Mouse (Mus musculus) MEL (cell line): Measurements from ENCODE around the gene Uevld. TPM values are rescaled to one million over a fixed set of nuclear protein-coding genes. Genes with fewer than 3 reads are reported as not detected.
A peak's percentile ranks its signal among the peaks of the same experiment; 100 is the strongest.

Source experiments
- DNase-seq: peaks from one replicate; pipeline ENCODE4 v3.0.0; 2011; ENCODE audit warnings: low read depth, low spot score
- H3K27ac ChIP-seq: 2 replicates; pipeline ENCODE4 v1.5.1; 2012; ENCODE audit warnings: low read depth, mild to moderate bottlenecking, control low read depth, low read length, moderate library complexity; ENCODE audit not compliant: control insufficient read depth
- H3K27me3 ChIP-seq, 2 experiments: fragments of 150-350 bp in 1 of 2; sonication (generic) in 1 of 2; 2 replicates each; pipeline ENCODE4 v1.6.1; 2012; ENCODE audit warnings: low read length in 2 of 2, mild to moderate bottlenecking in 2 of 2, improper control_type of control experiment in 1 of 2, moderate library complexity in 1 of 2; ENCODE audit not compliant: insufficient read depth in 2 of 2, control insufficient read depth in 1 of 2
- H3K36me3 ChIP-seq, 2 experiments: 2 replicates each; pipeline ENCODE4 v1.6.1; 2012 to 2014; ENCODE audit warnings: low read length in 2 of 2, improper control_type of control experiment in 1 of 2, inconsistent platforms in 1 of 2, mild to moderate bottlenecking in 1 of 2; ENCODE audit not compliant: insufficient read depth in 2 of 2, control insufficient read depth in 1 of 2
- H3K4me1 ChIP-seq, 2 experiments: fragments of 150-350 bp in 1 of 2; sonication (generic) in 1 of 2; 2 replicates each; pipeline ENCODE4 v1.6.1; 2012; ENCODE audit warnings: low read length in 2 of 2, improper control_type of control experiment in 1 of 2, mild to moderate bottlenecking in 1 of 2; ENCODE audit not compliant: insufficient read depth in 2 of 2, control insufficient read depth in 1 of 2
- H3K4me3 ChIP-seq, 2 experiments: fragments of 150-350 bp in 1 of 2; sonication (generic) in 1 of 2; 2 replicates each; pipeline ENCODE4 v1.5.1; 2012; ENCODE audit warnings: low read depth in 2 of 2, low read length in 2 of 2, mild to moderate bottlenecking in 2 of 2, moderate library complexity in 2 of 2, control low read depth in 1 of 2, improper control_type of control experiment in 1 of 2; ENCODE audit not compliant: control insufficient read depth in 1 of 2, insufficient read depth in 1 of 2
- H3K79me2 ChIP-seq: 2 replicates; pipeline ENCODE4 v1.6.1; 2012; ENCODE audit warnings: mild to moderate bottlenecking, low read length, moderate library complexity; ENCODE audit not compliant: control insufficient read depth, poor library complexity, insufficient read depth
- H3K9ac ChIP-seq: 2 replicates; pipeline ENCODE4 v1.6.1; 2012; ENCODE audit warnings: low read depth, mild to moderate bottlenecking, control low read depth, low read length, moderate library complexity; ENCODE audit not compliant: control insufficient read depth, poor library complexity, severe bottlenecking
- H3K9me3 ChIP-seq: fragments of 150-350 bp; sonication (generic); replicated peaks from 2 replicates; pipeline ENCODE4 v1.6.1; 2012; ENCODE audit warnings: mild to moderate bottlenecking, low read length, improper control_type of control experiment, moderate library complexity; ENCODE audit not compliant: insufficient read depth
- BHLHE40 ChIP-seq: IDR thresholded peaks from 2 replicates; pipeline ENCODE4 v1.6.1; 2012; ENCODE audit warnings: low read depth, mild to moderate bottlenecking, inconsistent platforms, low read length, improper control_type of control experiment, borderline replicate concordance
- CHD1 ChIP-seq: IDR thresholded peaks from 2 replicates; pipeline ENCODE4 v1.6.1; 2012; ENCODE audit warnings: low read depth, mild to moderate bottlenecking, inconsistent platforms, low read length, improper control_type of control experiment
- CTCF ChIP-seq, 3 experiments: IDR thresholded peaks in 2 of 3; conservative IDR thresholded peaks in 1 of 3; 2 replicates each; pipeline ENCODE4 v1.5.1; 2011 to 2012; ENCODE audit warnings: low read length in 3 of 3, low read depth in 2 of 3, mild to moderate bottlenecking in 2 of 3, improper control_type of control experiment in 1 of 3, inconsistent platforms in 1 of 3, mixed read lengths in 1 of 3, moderate library complexity in 1 of 3; ENCODE audit not compliant: control insufficient read depth in 1 of 3, insufficient read depth in 1 of 3, poor library complexity in 1 of 3, severe bottlenecking in 1 of 3
- ELF1 ChIP-seq: IDR thresholded peaks from 2 replicates; pipeline ENCODE4 v1.6.1; 2014; ENCODE audit warnings: low read depth, mild to moderate bottlenecking, inconsistent platforms, low read length, improper control_type of control experiment, moderate library complexity
- EP300 ChIP-seq, 2 experiments: IDR thresholded peaks; 2 replicates each; pipeline ENCODE4 v1.6.1; 2011; ENCODE audit warnings: improper control_type of control experiment in 2 of 2, low read length in 2 of 2, low read depth in 1 of 2, mild to moderate bottlenecking in 1 of 2
- ETS1 ChIP-seq: IDR thresholded peaks from 2 replicates; pipeline ENCODE4 v1.6.1; 2012; ENCODE audit warnings: low read depth, mild to moderate bottlenecking, inconsistent platforms, low read length, improper control_type of control experiment, moderate library complexity
- GATA1 ChIP-seq: IDR thresholded peaks from 2 replicates; pipeline ENCODE4 v1.6.1; 2011; ENCODE audit warnings: low read depth, low read length, improper control_type of control experiment
- HCFC1 ChIP-seq: IDR thresholded peaks from 2 replicates; pipeline ENCODE4 v1.6.1; 2012; ENCODE audit warnings: low read depth, mild to moderate bottlenecking, inconsistent platforms, low read length, improper control_type of control experiment, moderate library complexity
- JUND ChIP-seq: IDR thresholded peaks from 2 replicates; pipeline ENCODE4 v1.6.1; 2011; ENCODE audit warnings: low read depth, mild to moderate bottlenecking, improper control_type of control experiment, low read length
- KAT2A ChIP-seq: conservative IDR thresholded peaks from 2 replicates; pipeline ENCODE4 v1.6.1; 2012; ENCODE audit warnings: low read depth, low read length, improper control_type of control experiment, inconsistent platforms
- MAZ ChIP-seq: IDR thresholded peaks from 2 replicates; pipeline ENCODE4 v1.6.1; 2012; ENCODE audit warnings: low read depth, mild to moderate bottlenecking, inconsistent platforms, low read length, improper control_type of control experiment
- MEF2A ChIP-seq: IDR thresholded peaks from 2 replicates; pipeline ENCODE4 v1.6.1; 2014; ENCODE audit warnings: low read depth, mild to moderate bottlenecking, inconsistent platforms, low read length, improper control_type of control experiment; ENCODE audit not compliant: poor library complexity, insufficient replicate concordance, severe bottlenecking; ENCODE audit errors: extremely low read depth
- MXI1 ChIP-seq: IDR thresholded peaks from 2 replicates; pipeline ENCODE4 v1.6.1; 2011; ENCODE audit warnings: mild to moderate bottlenecking, low read depth, low read length, improper control_type of control experiment
- MYC ChIP-seq: IDR thresholded peaks from 2 replicates; pipeline ENCODE4 v1.6.1; 2011; ENCODE audit warnings: low read depth, mild to moderate bottlenecking, low read length, improper control_type of control experiment, moderate library complexity
- NELFE ChIP-seq: IDR thresholded peaks from 2 replicates; pipeline ENCODE4 v1.6.1; 2011; ENCODE audit warnings: low read depth, low read length, improper control_type of control experiment
- NRF1 ChIP-seq: IDR thresholded peaks from 2 replicates; pipeline ENCODE4 v1.6.1; 2014; ENCODE audit warnings: low read depth, mild to moderate bottlenecking, inconsistent platforms, low read length, improper control_type of control experiment, moderate library complexity; ENCODE audit not compliant: poor library complexity, insufficient read depth, severe bottlenecking
- POLR2A ChIP-seq, 2 experiments: IDR thresholded peaks; 2 replicates each; pipeline ENCODE4 v1.6.1; 2011 to 2012; ENCODE audit warnings: low read length in 2 of 2, mild to moderate bottlenecking in 2 of 2, control low read depth in 1 of 2, improper control_type of control experiment in 1 of 2, low read depth in 1 of 2, moderate library complexity in 1 of 2; ENCODE audit not compliant: control insufficient read depth in 1 of 2, insufficient read depth in 1 of 2, poor library complexity in 1 of 2
- POLR2AphosphoS2 ChIP-seq: IDR thresholded peaks from 2 replicates; pipeline ENCODE4 v1.6.1; 2011; ENCODE audit warnings: low read length, improper control_type of control experiment
- POLR2AphosphoS5 ChIP-seq: IDR thresholded peaks from 2 replicates; pipeline ENCODE4 v1.6.1; 2012; ENCODE audit warnings: low read depth, borderline replicate concordance, mild to moderate bottlenecking, inconsistent platforms, low read length, moderate library complexity, mixed read lengths
- RCOR1 ChIP-seq: IDR thresholded peaks from 2 replicates; pipeline ENCODE4 v1.6.1; 2012; ENCODE audit warnings: low read depth, mild to moderate bottlenecking, inconsistent platforms, low read length, improper control_type of control experiment
- SMC3 ChIP-seq: IDR thresholded peaks from 2 replicates; pipeline ENCODE4 v1.6.1; 2011; ENCODE audit warnings: low read depth, low read length, improper control_type of control experiment
- TAL1 ChIP-seq: IDR thresholded peaks from 2 replicates; pipeline ENCODE4 v1.6.1; 2012; ENCODE audit warnings: mild to moderate bottlenecking, inconsistent platforms, low read length, moderate library complexity, mixed read lengths
- TCF12 ChIP-seq: IDR thresholded peaks from 2 replicates; pipeline ENCODE4 v1.6.1; 2014; ENCODE audit warnings: low read depth, mild to moderate bottlenecking, inconsistent platforms, low read length, improper control_type of control experiment, moderate library complexity
- UBTF ChIP-seq: IDR thresholded peaks from 2 replicates; pipeline ENCODE4 v1.6.1; 2012; ENCODE audit warnings: low read depth, mild to moderate bottlenecking, inconsistent platforms, low read length, improper control_type of control experiment, moderate library complexity, borderline replicate concordance; ENCODE audit not compliant: insufficient read depth
- ZC3H11A ChIP-seq: IDR thresholded peaks from 2 replicates; pipeline ENCODE4 v1.6.1; 2012; ENCODE audit warnings: low read depth, mild to moderate bottlenecking, inconsistent platforms, low read length, improper control_type of control experiment
- ZMIZ1 ChIP-seq: IDR thresholded peaks from 2 replicates; pipeline ENCODE4 v1.6.1; 2012; ENCODE audit warnings: low read depth, mild to moderate bottlenecking, inconsistent platforms, low read length, improper control_type of control experiment, moderate library complexity
- ZNF384 ChIP-seq: IDR thresholded peaks from 2 replicates; pipeline ENCODE4 v1.6.1; 2012; ENCODE audit warnings: low read depth, mild to moderate bottlenecking, inconsistent platforms, low read length, improper control_type of control experiment
- polyA plus RNA-seq, 2 experiments: library from polyadenylated mRNA; stranded (reverse) in 1 of 2; unstranded in 1 of 2; fragments of >175 nt in 1 of 2; fragments of >200 nt in 1 of 2; gene quantifications; 2 replicates each; pipeline versions ENCODE4 v1.2.1 to v1.2.4; 2012; ENCODE audit warnings: low replicate concordance in 2 of 2, low read depth in 1 of 2; ENCODE audit not compliant: insufficient read length in 2 of 2, insufficient read depth in 1 of 2, missing spikeins in 1 of 2
- total RNA-seq: library from RNA; depleted of rRNA; stranded (reverse); fragments of 300-350 nt; gene quantifications from 2 replicates; pipeline ENCODE4 v1.2.3, GENCODE M21; 2012

Gene Uevld
- total and polyA plus RNA-seq, 3 experiments, result 1.9 to 5.4 TPM; not detected in 1

DNA sequence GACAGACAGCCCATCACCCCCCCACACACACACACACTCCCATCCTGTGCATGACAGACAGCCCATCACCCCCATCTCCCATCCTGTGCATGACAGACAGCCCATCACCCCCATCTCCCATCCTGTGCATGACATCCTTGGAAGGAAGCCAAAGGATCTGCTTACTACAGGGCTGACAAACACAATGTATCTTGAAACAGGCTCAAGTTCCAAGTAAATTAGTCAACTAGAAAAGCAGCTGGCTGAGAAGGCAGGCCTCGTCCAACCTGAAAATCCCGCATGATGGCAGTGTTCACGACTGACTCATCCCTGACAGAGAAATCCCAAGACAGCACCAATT is 42.3 kb upstream of the Uevld start:
- Histone ChIP-seq H3K4me1 (peaks cover 12 to 28% of the 10 kb centered on the region in 2 experiments), H3K9ac (no peak overlapping the region), H3K9me3 (no peaks in the 10 kb centered on the region), H3K79me2 (peaks cover 22% of the 10 kb centered on the region), H3K27ac (no peak overlapping the region), H3K36me3 (peaks cover 9 to 39% of the 10 kb centered on the region in 2 experiments), H3K4me3 (no peak overlapping the region), H3K27me3 (no peaks in the 10 kb centered on the region)
- DNase-seq, result no peak
- TF ChIP-seq EP300 (IDR thresholded peaks at IDR 0.05; ENCODE audit: low read depth in 1 of 2, low read length in 2 of 2) (no peak), NRF1 (no peak), TAL1 (no peak), ZNF384 (no peak), MEF2A (no peak), JUND (no peak), ZC3H11A (no peak), NELFE (no peak), ELF1 (no peak)

DNA sequence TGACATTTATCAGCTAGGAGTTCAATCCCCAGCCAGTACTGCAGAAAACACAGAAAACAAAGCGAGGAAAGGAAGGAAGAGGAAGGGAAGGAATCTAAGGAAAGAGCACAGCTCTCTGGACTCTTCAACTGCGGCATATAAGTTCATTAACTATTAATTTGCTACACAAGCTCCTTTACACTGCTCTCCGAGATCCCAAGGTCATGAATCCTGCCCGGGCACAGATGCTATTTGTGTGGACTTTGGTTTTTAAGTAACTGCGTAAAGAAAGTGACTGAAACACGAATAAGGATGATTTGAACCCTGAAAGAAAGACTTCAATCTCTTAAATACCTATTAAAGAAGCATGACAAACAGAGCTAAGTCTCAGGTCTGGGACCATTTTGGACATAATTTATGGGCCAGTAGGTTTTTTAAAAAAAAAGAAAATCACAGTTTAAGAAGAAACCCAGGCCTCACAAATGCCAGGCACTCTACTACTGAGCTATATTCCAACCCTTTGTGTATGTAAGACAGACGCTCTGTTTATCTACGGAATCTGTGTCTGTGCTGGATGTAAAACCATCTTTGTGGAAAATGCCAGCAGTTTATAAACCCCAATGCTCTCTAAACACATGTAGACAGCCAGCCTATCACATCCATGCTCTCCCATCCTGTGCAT is 41.8 kb upstream of the Uevld start:
- peaks cover 9 to 39% of the 10 kb centered on the region in 2 experiments for H3K36me3 ChIP-seq
- no peak overlapping the region for H3K27ac ChIP-seq

DNA sequence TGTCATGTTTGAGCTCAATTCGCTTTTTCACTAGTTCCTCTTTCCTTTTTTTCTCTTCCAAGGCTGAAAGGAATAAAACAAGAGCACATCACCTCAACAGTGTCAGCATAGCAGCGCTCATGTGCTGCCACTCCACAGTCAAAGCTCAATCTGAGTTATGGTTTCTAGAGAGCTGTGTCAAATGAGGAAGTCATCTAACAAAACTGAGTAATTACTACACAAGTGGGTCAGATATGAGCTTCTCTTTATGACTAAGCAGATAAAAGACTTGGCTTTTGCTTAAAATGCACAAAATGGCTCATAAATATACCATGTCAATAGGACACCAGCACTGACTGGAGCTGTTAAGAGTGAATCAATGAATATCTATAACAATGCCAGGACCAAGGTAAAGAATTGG is 40.6 kb upstream of the Uevld start:
- H3K27me3 ChIP-seq, result no peaks in the 10 kb centered on the region
- peak overlapping the region; percentile 29 for H3K27ac ChIP-seq
- H3K4me3 ChIP-seq, result no peak overlapping the region
- H3K9me3 ChIP-seq, result no peaks in the 10 kb centered on the region
- H3K36me3 ChIP-seq, result peaks cover 10 to 39% of the 10 kb centered on the region in 2 experiments
- DNase-seq, result peak; percentile 78
- H3K4me1 ChIP-seq, result peaks cover 12 to 28% of the 10 kb centered on the region in 2 experiments
- H3K9ac ChIP-seq, result no peak overlapping the region
- H3K79me2 ChIP-seq, result peaks cover 12% of the 10 kb centered on the region
- TF ChIP-seq MAZ, result no peak
- no peak for TF ChIP-seq TCF12
- TF ChIP-seq TAL1, result no peak
- TF ChIP-seq MYC, result no peak
- TF ChIP-seq BHLHE40, result no peak
- peak; percentile 41 to 85; a peak in 3 of 4 replicates for TF ChIP-seq EP300 (IDR thresholded peaks at IDR 0.05; ENCODE audit: low read depth in 1 of 2, low read length in 2 of 2)
- TF ChIP-seq RCOR1, result peak; percentile 91
- no peak for TF ChIP-seq POLR2AphosphoS5
- TF ChIP-seq ZMIZ1, result no peak
- TF ChIP-seq ELF1, result no peak
- TF ChIP-seq HCFC1, result no peak
- TF ChIP-seq CTCF (IDR thresholded peaks at IDR 0.05 in 2 of 3, conservative IDR thresholded peaks at IDR 0.05 in 1 of 3; ENCODE audit: control insufficient read depth in 1 of 3, insufficient read depth in 1 of 3, low read depth in 2 of 3, low read length in 3 of 3, poor library complexity in 1 of 3, severe bottlenecking in 1 of 3), result no peak
- no peak for TF ChIP-seq MXI1
- TF ChIP-seq POLR2AphosphoS2, result no peak
- TF ChIP-seq SMC3, result no peak
- TF ChIP-seq ZC3H11A, result no peak

More for the DNA sequence above, 41.8 kb upstream of the Uevld start:
- Histone ChIP-seq H3K4me3 (no peak overlapping the region), H3K27me3 (no peaks in the 10 kb centered on the region), H3K9ac (no peak overlapping the region), H3K4me1 (peaks cover 12 to 28% of the 10 kb centered on the region in 2 experiments), H3K9me3 (no peaks in the 10 kb centered on the region), H3K79me2 (peaks cover 17% of the 10 kb centered on the region)
- TF ChIP-seq MXI1 (no peak), KAT2A (no peak), ZNF384 (no peak), POLR2A (IDR thresholded peaks at IDR 0.05; ENCODE audit: control insufficient read depth in 1 of 2, insufficient read depth in 1 of 2, low read depth in 1 of 2, low read length in 2 of 2, poor library complexity in 1 of 2) (no peak), CHD1 (no peak), UBTF (no peak), GATA1 (no peak), POLR2AphosphoS5 (no peak), ETS1 (no peak)
- no peak for DNase-seq
